Mouse (Mus musculus): Measurements from ENCODE around the gene Apopt1.

Gene Apopt1

DNA sequence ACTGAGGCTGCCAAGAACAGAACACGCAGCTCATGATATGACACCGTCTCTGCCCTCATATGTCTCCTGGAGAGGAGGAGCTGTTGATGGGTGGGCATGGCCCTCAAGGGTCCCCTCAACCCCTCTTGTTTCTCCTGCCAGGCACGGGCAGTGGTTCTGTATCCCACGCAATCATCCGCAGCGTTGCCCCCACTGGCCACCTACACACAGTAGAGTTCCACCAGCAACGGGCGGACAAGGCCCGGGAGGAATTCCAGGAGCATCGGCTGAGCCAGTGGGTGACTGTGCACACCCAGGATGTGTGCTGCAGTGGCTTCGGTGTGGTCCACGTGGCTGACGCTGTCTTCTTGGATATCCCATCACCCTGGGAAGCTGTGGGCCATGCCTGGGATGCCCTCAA, 32.4 kb upstream of the Apopt1 start:
- DNase-seq (ENCODE audit: low spot score in 2 of 2): no peak

DNA sequence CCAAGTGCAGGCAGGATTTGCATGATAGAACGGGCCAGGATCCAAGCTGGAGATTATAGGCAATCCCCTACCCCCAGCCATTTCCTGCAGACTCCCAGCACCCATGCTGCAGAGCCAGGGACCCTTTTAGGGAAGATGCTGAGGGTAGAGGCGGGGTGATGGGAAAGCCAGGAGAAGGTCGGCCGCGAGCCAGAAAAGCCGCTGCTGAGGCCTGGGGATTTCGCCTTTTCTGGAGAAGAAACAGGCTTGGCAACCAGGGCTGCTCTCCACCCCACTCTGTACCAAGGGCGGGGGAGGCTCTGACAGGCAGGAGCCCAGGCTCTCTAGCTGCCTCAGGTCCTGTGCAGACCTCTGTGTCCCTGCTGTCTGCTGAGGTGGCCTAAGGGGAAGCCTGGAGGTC, 31.8 kb upstream of the Apopt1 start:
- DNase-seq (ENCODE audit: low spot score in 2 of 2): no peak

DNA sequence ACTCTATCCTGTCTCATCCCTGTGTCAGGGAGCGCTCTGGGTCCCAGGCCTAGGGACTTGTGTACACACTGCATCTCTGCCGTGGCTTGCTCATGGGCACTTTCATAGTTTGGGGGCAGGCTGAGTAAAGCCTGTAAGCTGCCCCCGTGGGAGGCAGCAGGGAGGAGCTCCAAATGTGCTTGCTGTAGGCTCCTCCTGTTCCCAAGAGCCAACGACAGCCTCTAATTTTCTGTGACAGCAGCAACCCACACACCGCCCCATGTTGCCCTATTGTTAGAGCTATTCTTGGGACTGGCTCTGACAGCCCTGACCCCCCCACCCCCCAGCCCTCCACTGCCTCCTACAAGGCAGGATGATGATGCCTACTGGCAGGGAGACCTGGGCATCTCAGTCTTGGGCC, 31.1 kb upstream of the Apopt1 start:
- DNase-seq (ENCODE audit: low spot score in 2 of 2): no peak

DNA sequence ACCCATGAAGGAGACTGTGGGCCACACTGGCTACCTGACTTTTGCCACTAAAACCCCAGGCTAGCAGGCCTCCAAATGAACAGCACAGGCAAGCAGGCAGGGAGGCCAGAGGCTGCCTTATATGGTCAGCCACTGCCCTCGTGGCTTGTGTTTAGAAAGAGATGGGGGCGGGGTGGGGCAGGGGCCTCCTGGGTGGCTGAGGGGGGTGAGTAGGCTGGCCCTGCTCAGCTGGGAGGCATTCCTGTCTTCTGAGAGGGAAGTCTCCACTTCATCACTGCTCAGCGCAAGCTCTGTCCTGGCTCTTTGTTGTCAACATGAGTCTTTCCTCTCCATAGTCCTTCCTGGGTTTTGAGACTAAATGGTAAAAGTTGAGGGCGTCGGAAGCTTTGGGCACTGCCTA, 30.3 kb upstream of the Apopt1 start:
- DNase-seq (ENCODE audit: low spot score in 2 of 2): no peak

DNA sequence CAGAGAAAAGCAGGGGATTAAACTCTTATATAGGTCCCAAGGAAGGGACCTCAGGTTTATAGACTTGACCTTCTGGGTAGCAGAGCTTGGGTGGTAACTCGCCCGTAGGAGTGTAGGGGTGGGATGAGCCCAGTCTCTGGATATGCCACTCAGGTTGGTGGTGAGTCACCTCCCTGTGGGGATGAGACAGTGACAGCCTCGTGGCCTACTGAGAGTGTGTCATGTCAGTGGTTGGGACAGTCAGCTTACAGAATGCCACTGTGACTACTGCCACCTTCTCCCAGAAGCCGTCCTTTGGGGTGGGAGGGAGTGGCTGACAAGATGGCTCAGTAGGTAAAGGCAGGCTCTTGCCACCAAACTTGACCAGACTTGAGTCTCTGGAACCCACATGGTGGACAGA, 26.7 kb upstream of the Apopt1 start:
- DNase-seq (ENCODE audit: low spot score in 2 of 2): no peak

DNA sequence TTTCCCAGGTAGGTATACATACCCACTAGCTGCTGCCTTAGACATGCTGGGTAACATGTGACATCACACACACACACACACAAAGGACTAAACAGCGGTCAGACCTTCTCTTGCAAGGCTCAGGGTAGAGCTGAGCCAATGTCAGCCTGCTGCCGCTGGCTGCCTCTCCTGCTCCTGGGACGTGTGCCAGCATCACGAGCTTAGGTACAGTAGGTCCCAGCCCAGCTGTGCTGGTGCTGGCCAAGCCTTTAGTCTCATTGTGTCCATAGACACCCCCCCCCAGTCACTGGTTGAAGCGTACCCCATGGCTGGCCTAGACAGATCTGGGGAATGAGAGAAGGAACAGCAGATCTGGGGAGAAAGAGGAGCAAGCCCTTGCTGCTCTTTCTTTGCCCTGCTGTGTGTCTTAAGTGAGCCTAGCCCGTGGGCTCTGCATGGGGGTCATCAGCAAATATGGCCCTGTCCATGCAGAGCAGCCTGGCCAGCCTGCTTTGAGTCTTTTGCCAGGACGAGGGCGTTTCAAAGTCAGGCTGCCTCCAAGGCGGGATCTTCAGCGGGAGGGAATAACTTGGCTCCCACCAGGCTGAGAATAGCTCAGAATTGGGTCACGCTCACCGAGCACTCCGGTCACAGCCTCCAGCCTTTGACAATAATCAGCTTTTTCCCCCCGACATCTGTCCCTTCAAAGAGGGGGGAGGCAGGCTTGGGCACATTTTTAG, 25.6 kb upstream of the Apopt1 start:
- no peak for DNase-seq (ENCODE audit: low spot score in 2 of 2)

DNA sequence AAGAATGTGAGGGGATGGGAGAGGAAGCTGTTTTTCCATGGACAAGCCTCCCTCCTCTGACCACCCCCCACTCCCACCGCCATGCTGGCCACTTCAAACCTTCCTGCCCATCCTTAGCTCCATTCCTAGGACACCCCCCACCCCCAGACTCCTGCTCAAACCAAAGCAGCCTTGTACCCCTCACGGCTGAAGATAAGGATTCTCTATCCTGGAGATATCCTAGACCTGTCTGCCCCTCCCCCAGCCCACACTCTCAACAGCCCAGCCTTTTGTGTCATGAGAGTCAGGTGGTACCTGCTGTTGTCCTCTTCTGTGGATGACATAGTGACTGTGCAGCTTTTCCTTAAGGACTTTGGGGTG, 25.0 kb upstream of the Apopt1 start:
- no peak for DNase-seq (ENCODE audit: low spot score in 2 of 2)

DNA sequence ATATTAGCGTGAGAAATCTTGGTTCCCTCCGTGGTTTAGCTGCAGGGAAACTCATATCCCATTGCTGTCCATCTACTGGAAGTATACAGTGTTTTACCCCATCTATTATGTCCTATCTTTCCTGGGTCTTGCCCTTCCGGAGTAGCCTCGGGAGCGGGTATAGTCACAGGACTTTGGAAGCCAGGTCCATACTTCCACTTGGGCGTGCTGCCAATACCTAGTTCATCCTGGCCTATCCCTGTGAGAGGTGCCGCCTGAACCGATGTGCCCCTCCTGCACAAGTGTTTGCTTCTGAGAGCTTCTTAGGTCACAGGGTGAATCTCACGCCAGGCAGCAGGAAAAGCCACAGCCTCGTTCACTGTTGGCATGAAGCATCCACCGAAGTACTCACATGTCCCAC, 23.6 kb upstream of the Apopt1 start:
- no peak for DNase-seq (ENCODE audit: low spot score in 2 of 2)

DNA sequence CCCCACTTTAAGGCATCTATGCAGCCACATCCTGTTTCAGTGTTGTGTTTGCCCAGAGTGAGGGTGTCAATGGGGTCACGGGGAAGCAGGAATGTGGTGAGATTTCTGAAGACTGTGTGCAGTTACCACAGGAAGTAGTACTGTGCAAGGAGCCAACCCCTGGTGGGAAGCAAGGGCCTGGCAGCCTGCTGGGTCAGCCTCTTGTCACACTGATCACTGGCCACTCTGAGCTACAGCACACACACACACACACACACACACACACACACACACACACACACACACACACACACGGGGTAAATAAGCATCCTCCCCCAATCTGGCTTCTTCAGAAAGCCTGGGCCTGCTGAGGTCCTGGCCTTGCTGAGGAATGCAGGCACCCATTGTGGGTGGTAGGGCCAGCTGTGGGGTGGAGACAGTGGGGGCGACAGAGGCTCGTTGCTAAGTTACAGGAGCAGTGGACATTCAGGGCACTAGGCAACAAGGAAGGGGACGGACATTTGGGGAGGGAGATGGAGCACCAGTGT, 21.7 kb upstream of the Apopt1 start:
- DNase-seq (ENCODE audit: low spot score in 2 of 2): no peak

DNA sequence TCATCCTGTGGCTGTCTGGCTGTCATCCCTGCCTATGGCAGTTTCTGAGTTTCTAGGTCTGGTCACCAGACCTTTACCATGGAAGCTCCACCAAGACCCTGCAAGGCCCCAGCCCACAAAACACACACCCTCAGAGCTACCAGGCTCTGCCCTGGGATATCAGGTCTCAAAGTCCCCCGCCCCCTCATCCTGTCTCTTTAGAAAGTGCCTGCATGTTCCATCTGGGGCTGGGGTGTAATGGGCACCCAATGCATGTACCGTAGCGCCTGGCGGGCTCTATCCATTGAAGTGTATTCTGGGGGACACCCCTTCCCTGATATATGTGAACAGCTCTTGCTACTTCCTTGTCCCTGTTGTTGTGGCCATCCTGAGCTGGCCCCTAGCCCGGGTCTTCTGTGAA, 20.2 kb upstream of the Apopt1 start:
- DNase-seq (ENCODE audit: low spot score in 2 of 2): no peak

DNA sequence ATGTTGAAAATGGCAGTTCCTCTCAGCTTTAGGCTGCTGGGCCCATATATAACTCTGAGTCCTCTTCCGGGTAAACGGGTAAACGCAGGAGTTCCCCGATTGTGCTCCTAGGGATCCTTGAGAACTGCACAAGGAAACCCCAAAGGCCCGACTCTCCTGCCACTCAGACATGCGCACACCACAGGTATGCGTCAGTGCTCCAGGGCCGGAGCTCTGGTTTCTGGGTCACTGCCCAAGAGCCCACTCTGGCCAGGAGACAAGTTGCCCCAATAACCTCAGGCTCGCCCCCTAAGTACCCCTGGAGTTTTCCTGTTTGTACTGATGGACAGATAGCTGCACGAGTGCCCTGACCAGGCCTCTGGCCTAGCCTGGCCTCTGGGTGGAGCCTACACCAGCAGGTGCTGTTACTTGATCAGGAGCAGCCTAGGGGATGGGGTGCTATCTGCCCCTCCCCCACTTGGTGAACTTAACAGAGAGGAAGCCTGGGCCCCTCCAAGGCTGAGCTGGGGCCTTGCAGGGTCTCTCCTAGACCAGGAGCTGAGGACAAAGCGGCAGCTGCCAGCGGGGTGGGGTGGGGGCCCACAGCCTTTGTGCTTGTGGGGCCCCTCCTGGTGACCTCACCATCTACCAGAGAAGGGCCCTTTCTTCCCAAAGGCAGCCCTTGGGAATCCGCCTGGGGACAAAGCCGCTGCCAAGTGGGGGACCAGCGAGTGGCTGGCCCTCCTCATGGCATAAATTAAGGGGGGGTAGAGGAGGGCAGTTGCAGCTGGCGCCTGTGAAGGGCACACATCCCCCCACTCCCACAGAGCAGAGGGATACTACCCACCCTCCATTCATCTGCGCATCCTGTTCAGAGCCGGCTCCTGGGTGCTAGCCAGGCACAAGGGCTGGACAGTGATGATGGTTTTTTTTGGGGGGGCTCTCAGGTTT, 19.5 kb upstream of the Apopt1 start:
- peak; percentile 59 to 84 for DNase-seq (ENCODE audit: low spot score in 2 of 2)

DNA sequence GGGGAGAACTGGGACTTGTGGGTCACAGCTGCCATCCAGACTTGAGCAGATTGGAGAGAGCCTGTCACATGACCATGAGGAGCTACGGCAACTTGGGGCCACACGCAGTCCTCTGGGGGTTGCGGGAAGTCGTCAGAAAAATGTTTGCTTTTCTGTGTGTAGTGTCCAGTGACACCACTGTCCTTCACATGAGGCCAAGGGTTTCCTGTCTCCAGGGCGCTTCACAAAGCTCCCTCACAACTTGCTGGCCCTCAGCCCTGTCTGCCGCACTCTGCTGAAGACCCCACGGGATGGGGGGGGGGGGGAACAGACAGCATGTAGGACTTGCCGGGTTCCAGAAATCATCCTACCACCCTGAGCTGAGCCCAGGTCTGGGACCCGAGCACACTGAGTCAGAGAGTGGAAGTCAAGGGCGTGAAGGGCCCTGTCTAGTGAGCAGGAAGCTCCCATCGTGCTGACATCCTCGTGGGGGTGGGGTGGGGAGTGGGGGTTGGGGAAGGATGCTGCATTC, 18.7 kb upstream of the Apopt1 start:
- DNase-seq (ENCODE audit: low spot score in 2 of 2): no peak

DNA sequence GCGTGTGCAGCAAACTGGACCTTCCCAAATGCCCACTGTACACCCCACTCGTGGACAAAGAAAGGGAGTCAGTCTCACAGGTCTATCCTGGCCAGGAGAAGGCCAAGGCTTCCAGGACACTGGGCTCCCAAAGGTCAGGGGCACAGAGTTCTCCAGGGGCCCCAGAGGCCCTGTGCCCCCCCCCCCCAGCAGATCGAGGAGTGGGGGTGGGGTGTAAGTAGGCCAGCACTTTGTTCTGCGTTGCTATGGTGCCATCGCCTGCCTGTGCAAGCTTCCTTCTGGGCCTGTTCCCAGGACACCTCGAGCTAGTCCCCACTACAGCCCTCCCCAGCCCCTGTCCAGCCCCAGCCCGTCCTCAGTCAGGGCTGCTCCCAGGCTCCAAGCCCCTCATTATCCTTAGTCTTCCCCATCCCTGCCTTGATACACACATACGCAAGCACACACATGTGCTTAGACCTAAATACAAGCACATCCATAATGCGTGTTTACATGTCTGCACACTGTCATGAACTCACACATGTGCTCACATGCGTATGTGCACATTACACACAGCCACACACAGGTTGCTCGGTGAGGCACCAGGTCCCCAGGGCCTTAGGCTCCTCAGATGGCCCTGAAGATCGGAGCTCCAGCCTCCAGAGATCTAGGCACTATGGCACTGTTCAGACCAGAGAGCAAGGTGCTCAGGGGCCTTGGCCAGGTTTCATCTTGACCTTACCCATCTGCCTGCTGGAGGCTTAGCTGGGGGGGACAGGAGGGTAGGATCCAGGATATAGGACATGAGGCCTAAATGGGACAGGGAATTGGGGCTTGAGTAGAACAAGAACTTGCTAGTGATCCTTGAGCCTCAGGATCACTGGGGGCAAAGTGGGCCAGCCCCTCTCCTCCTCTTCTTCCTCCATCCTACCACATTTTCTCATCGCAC, 17.9 kb upstream of the Apopt1 start:
- DNase-seq (ENCODE audit: low spot score in 2 of 2): no peak

DNA sequence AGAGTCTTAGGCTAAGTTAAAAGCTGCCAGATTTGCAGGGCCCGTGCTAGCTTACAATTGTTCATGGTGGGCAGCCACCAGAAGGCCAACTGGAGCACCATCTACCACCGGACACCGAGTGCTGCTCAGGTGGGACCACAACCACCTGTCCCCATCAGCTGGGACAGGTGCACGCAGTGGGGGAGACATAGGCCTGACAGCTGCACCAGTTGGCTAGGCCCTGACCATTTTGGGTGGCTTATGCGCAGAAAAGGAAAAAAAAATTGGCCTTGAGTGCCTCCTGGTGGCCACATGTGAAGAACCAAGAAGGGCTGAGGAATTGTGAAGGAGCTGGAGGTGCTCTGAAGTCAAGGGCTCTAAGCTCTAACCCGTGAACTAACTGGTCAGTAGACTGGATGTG, 16.8 kb upstream of the Apopt1 start:
- DNase-seq (ENCODE audit: low spot score in 2 of 2): peak in 1 of 2 experiments; percentile 70

DNA sequence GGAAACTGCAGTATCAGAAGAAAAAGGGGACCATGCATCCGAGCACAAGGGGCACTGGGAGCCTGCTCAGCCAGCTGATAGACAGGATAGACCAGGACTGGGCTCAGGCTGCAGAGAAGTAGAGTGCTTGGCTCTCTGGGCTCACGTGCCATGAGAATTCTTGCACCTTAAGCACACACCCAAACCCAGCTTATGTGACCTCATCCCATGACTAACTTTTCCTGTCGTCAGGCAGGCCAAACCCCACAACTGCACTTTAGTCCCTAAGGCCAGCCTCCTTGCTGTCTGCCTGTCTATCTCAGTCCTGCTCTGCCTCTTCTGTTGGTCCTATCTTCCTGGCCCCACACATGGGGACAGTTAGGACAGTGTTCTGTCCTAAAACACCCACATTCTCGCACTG, 15.4 kb upstream of the Apopt1 start:
- DNase-seq (ENCODE audit: low spot score in 2 of 2): no peak

DNA sequence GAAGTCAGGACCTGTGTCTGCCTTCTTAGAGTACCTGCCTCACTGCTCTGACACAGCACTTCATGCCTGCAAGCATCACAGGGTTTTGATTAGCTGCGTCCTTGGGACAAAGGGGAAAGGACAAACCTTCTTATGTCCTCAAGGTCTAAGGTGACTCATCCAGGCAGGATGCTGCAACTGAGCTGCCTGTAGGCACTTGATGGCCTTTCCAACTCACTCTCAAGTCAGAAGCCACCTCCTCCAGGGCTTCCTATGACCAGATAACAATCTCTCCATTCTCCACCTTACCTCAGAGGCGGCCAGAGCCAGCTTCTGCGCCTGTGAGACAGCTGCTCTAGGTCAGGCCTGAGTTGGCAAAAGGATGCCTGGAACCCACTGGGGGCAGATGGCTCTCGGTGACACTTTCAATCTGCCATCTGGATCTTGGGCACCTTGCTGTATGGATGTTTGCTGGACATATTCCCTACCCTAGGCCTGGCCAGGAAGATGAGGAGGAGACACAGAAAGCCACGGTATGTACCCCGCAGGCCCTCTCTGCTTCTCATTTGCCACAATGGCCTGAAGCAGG, 14.6 kb upstream of the Apopt1 start:
- DNase-seq (ENCODE audit: low spot score in 2 of 2): no peak

DNA sequence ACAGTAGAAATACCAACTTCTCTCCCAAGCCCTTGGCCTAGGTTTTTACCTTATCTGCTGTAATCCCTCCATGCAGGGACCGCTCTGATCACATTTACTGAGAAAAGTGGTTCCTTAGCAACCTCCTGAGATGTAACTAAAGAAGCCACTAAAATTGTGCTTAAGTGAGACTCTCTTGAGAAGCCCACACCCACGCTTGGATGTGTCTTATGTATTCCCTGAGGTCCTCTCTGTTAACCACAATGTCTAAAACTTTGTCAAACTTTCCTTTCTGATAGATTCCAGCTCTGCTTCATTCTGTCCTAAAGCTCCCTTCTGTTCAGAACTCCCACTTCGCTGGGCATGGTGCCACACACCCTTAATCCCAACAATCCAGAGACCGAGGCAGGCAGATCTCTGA, 13.5 kb upstream of the Apopt1 start:
- DNase-seq (ENCODE audit: low spot score in 2 of 2): no peak

DNA sequence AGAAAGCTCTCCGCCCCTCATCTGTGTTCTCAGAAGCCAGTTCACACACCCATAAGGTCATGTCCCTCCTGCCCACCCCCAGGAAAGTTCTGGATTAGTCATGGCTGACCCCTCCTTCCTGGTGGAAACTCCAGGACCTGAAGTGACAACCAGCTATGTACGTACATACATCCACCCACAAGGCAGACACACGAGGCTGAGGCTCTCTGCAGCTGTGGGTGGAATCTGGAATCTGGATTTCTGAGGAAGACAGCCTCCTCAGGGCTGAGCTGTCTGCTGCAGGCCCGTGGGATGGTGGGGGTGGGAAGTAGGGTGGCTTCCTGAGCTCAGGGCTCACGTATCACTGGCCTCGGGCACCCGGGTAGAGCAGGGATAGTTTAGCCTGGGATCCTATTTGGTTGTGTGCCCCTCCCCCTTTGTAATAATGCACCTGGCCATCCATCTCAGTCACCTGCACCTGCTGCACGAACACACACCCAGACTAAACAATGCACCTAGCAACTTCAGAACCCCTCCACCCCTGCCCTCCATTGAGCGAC, 12.1 kb upstream of the Apopt1 start:
- no peak for DNase-seq (ENCODE audit: low spot score in 2 of 2)

DNA sequence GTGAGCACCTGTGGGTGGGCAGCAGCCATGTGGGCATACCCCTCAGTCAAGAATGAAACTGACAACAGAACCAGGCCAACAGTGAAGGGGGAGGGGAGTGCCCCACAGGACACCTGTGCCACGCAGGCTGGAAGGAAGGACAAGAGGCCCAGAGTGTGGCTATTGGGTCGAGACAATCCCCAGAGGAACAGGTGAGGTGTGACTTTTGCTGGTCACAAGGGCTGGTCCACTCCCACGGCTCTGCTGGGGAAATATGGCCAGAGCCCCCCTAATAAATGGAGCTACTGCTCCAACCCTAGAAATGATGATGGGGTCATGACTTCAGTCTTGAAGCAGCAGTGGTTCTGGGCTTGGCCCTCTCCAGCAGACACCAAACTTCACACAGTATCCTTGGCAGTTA, 9.8 kb upstream of the Apopt1 start:
- DNase-seq (ENCODE audit: low spot score in 2 of 2): no peak

DNA sequence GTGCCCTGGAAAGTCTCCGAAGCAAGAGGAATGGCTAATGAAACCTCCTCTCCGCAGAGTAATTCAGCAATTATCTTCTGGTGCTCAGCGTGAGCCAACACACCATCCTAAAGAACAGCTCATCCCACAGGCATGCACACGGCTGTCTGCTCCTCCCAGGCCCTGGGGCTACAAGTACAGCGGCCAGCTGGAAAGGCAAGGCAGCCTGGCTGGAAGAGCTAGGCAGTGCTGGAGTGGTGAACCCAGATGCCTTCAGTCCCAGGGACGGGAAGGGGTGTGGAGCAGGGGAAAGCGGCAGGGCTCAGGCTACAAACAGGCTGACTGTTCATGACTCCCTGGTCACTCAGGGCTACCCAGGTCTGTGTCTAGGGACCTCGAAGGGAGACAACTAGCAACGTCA, 8.5 kb upstream of the Apopt1 start:
- no peak for DNase-seq (ENCODE audit: low spot score in 2 of 2)
